Mouse (Mus musculus): ENCODE data around the gene Kdm5b. TPM values are rescaled to one million over a fixed set of nuclear protein-coding genes. Genes with fewer than 3 reads are reported as not detected.
A peak's percentile ranks its signal among the peaks of the same experiment; 100 is the strongest.
"Not testable (repeated sequence)": the region's sequence is repeated elsewhere in the genome, so short reads cannot be mapped to it uniquely, and the experiment has no call there.

The Kdm5b gene
- 90.2 and 98.9 TPM in 2 replicates for polyA plus RNA-seq (2015; fragmentation: Nextera tagmentation; extraction: Ambion mirVana)

GRCm38 (mm10) chr1:134559976-134560375, at the start of gene Kdm5b:
Gene Kdm5b (plus strand): TSS chr1:134560171.
- Histone ChIP-seq H3K4me1 (replicated peaks) (peaks cover 52% of the 10 kb centered on the region), H3K27me3 (no peaks in the 10 kb centered on the region), H3K9me3 (no peaks in the 10 kb centered on the region), H3K4me3 (peak within 1 kb of the TSS; percentile 88), H3K9ac (peak within 1 kb of the TSS; percentile 98), H3K36me3 (no peaks in the 10 kb centered on the region), H3K4me2 (peak within 1 kb of the TSS; percentile 83), H3K27ac (replicated peaks) (peak within 1 kb of the TSS; percentile 94)
- peak; percentile 24; the same call in 1 of the 2 replicates for ATAC-seq (ENCODE audit: low read depth)
- under 1% methylated on average over 34 of the region's 34 CpGs for WGBS

GRCm38 (mm10) chr1:134512183-134512582, 47.8 kb upstream of the Kdm5b start:
- Histone ChIP-seq H3K27me3 (peaks cover 39% of the 10 kb centered on the region), H3K9me3 (no peaks in the 10 kb centered on the region), H3K4me2 (no peak overlapping the region), H3K27ac (replicated peaks) (0 out of 2 replicates have a peak overlapping the region, but pooled peaks have one; percentile 1), H3K4me3 (no peak overlapping the region), H3K9ac (no peak overlapping the region), H3K36me3 (peaks cover 21% of the 10 kb centered on the region), H3K4me1 (replicated peaks) (peaks cover 35% of the 10 kb centered on the region)
- ATAC-seq (ENCODE audit: low read depth): peak; percentile 24; the same call in 1 of the 2 replicates
- WGBS: 33% methylated on average over 4 of the region's 4 CpGs

GRCm38 (mm10) chr1:134512584-134512983, 47.4 kb upstream of the Kdm5b start:
- Histone ChIP-seq H3K4me3 (no peak overlapping the region), H3K27me3 (peaks cover 39% of the 10 kb centered on the region), H3K27ac (replicated peaks) (0 out of 2 replicates have a peak overlapping the region, but pooled peaks have one; percentile 1), H3K36me3 (peaks cover 17% of the 10 kb centered on the region), H3K9me3 (no peaks in the 10 kb centered on the region), H3K4me2 (peak overlapping the region; percentile 64; the same call in 1 of the 2 replicates), H3K4me1 (replicated peaks) (peaks cover 35% of the 10 kb centered on the region), H3K9ac (no peak overlapping the region)
- peak; percentile 58 for ATAC-seq (ENCODE audit: low read depth)
- 50% methylated on average over 6 of the region's 6 CpGs for WGBS

GRCm38 (mm10) chr1:134513312-134513860, 46.6 kb upstream of the Kdm5b start:
- Histone ChIP-seq H3K9me3 (no peaks in the 10 kb centered on the region), H3K4me3 (peak overlapping the region; percentile 36), H3K9ac (peak overlapping the region; percentile 66), H3K27me3 (peaks cover 39% of the 10 kb centered on the region), H3K27ac (replicated peaks) (no peak overlapping the region), H3K36me3 (0 out of 2 replicates have a peak, but pooled peaks cover 9% of the 10 kb centered on the region), H3K4me2 (peak overlapping the region; percentile 64), H3K4me1 (replicated peaks) (peaks cover 35% of the 10 kb centered on the region)
- 1% methylated on average over 38 of the region's 38 CpGs for WGBS
- peak; percentile 50; the same call in 1 of the 2 replicates for ATAC-seq (ENCODE audit: low read depth)

- peak overlapping the region; percentile 36; the same call in 1 of the 2 replicates for H3K4me3 ChIP-seq
- 42% methylated on average over 16 of the region's 16 CpGs for WGBS
- H3K27me3 ChIP-seq: peaks cover 39% of the 10 kb centered on the region
- no peak for ATAC-seq (ENCODE audit: low read depth)
- H3K9ac ChIP-seq: no peak overlapping the region
- peaks cover 35% of the 10 kb centered on the region for H3K4me1 ChIP-seq (replicated peaks)
- H3K27ac ChIP-seq (replicated peaks): no peak overlapping the region
- no peaks in the 10 kb centered on the region for H3K9me3 ChIP-seq
- H3K4me2 ChIP-seq: peak overlapping the region; percentile 64
- 0 out of 2 replicates have a peak, but pooled peaks cover 5% of the 10 kb centered on the region for H3K36me3 ChIP-seq
These were observed 45.9 kb upstream of the Kdm5b start for GRCm38 (mm10) chr1:134513876-134514590.

DNA sequence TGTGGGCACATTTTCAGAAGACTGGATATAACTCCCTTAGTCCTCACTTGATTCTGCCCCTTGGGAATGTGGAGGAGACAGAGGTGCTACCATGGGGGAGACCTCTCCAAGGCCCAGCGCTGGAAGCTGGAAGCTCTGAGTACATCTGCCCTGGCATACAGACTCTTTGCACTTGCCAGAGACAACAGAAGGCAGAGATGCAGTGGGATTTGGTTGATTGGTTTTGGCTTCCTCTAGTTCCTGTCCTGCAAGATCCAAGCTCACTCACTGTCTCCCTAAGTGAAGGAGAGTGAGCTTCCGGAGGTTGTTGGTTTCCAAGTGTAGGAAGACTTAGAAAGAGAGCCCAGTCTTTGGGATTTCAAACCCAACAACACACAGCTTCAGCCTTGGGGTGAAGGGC, 44.1 kb upstream of the Kdm5b start:
- no peaks in the 10 kb centered on the region for H3K9me3 ChIP-seq

GRCm38 (mm10) chr1:134516491-134517198, 43.3 kb upstream of the Kdm5b start:
- H3K9me3 ChIP-seq: no peaks in the 10 kb centered on the region
- H3K4me1 ChIP-seq (replicated peaks): peaks cover 33% of the 10 kb centered on the region
- 0 out of 2 replicates have a peak, but pooled peaks have one; percentile 24 for ATAC-seq (ENCODE audit: low read depth)
- H3K27me3 ChIP-seq: peaks cover 35% of the 10 kb centered on the region
- no peak overlapping the region for H3K9ac ChIP-seq
- H3K4me2 ChIP-seq: no peak overlapping the region
- H3K27ac ChIP-seq (replicated peaks): peak overlapping the region; percentile 38; the same call in 1 of the 2 replicates
- H3K4me3 ChIP-seq: no peak overlapping the region
- WGBS: 30% methylated on average over 4 of the region's 4 CpGs
- H3K36me3 ChIP-seq: no peaks in the 10 kb centered on the region

More for the DNA sequence above, 44.1 kb upstream of the Kdm5b start:
- H3K9ac ChIP-seq: no peak overlapping the region
- no peaks in the 10 kb centered on the region for H3K36me3 ChIP-seq
- H3K4me2 ChIP-seq: no peak overlapping the region
- H3K4me1 ChIP-seq (replicated peaks): peaks cover 35% of the 10 kb centered on the region
- 82% methylated on average over 2 of the region's 2 CpGs for WGBS
- no peak overlapping the region for H3K4me3 ChIP-seq
- no peak for ATAC-seq (ENCODE audit: low read depth)
- H3K27me3 ChIP-seq: peaks cover 39% of the 10 kb centered on the region
- H3K27ac ChIP-seq (replicated peaks): peak overlapping the region; percentile 25; the same call in 1 of the 2 replicates

DNA sequence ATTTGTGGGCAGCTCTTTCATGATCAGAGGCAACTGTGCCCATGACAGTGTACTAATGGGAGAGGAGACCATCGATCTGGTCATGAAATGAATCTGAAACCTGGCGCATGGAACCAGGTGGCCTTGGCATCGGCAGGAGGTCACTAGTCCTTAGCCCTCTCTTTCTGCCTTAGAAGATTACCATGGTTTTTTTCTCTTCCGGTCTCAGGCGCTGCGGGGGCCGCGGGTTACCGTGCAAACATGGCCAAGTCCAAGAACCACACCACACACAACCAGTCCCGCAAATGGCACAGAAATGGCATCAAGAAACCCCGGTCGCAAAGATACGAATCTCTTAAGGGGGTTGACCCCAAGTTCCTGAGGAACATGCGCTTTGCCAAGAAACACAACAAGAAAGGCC, 42.1 kb upstream of the Kdm5b start:
- Histone ChIP-seq H3K27me3 (peaks cover 24% of the 10 kb centered on the region), H3K4me1 (replicated peaks) (peaks cover 21% of the 10 kb centered on the region)
- not testable (repeated sequence) for ATAC-seq (ENCODE audit: low read depth); H3K9me3 ChIP-seq; H3K27ac ChIP-seq (replicated peaks); H3K4me3 ChIP-seq; H3K4me2 ChIP-seq; H3K9ac ChIP-seq; H3K36me3 ChIP-seq
- 93% methylated on average over 14 of the region's 14 CpGs for WGBS

DNA sequence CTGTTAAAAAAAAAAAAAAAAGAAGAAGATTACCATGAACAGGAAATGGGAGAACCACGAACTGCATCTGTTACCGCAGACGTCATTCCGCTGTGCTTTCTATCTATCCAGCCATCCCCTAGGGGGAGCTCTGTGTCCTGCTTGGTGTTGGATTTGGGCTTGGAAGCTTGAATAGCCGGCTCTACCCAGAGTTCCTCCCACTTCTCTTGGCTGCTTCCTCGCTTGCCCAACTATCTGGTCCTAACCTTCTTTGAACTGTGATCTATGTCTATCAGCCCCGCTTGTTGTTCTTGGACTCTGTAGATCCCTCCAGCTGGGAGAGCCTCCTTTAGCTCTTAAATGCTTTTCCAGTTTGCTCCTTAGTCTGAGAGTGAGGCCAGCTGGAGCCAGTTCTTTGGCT, 41.3 kb upstream of the Kdm5b start:
- peak; percentile 40; the same call in 1 of the 2 replicates for ATAC-seq (ENCODE audit: low read depth)
- H3K4me3 ChIP-seq: no peak overlapping the region
- peaks cover 16% of the 10 kb centered on the region for H3K27me3 ChIP-seq
- H3K9ac ChIP-seq: no peak overlapping the region
- WGBS: 16% methylated on average over 7 of the region's 7 CpGs
- no peak overlapping the region for H3K27ac ChIP-seq (replicated peaks)
- H3K36me3 ChIP-seq: no peaks in the 10 kb centered on the region
- H3K9me3 ChIP-seq: no peaks in the 10 kb centered on the region
- H3K4me1 ChIP-seq (replicated peaks): peaks cover 13% of the 10 kb centered on the region
- H3K4me2 ChIP-seq: no peak overlapping the region

GRCm38 (mm10) chr1:134519201-134519600, 40.8 kb upstream of the Kdm5b start:
- not testable (repeated sequence) for H3K4me2 ChIP-seq; H3K9me3 ChIP-seq; H3K27ac ChIP-seq (replicated peaks); H3K36me3 ChIP-seq; ATAC-seq (ENCODE audit: low read depth); H3K9ac ChIP-seq; H3K4me3 ChIP-seq
- WGBS: 95% methylated on average over 5 of the region's 5 CpGs
- Histone ChIP-seq H3K27me3 (peaks cover 10% of the 10 kb centered on the region), H3K4me1 (replicated peaks) (peaks cover 11% of the 10 kb centered on the region)

DNA sequence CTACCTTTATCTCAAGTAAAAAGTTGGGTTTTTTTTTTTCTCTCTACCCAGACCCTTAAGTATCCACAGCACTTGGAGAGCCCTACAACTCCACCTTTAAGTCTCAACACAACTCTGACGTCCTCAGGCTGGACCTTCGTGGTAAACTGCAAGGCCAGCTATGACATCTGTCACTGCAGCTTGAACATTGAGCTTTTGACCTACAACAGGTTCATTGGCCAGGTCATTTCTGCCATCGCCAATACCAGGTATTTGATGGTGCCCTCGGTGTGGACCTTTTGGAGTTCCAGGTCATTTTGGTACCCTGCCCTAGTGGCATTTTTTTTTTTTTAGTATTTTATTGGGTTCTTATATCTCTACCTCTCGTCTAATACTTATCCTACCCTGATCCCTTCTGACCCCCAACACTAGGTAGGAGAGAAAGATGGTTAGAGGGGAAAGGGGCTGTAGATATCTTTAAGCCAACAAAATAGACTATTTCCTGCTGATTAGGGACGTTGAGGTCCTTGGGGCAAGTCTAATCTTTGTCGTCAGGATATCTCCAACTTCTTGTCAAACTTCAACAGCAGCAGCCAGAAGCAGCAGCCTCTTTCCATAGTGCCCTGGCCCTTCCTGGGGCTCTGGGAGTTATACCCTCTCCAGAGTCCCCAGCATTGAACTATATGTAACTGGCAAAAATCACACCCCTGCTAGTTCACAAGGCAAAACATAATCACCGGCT, 39.8 kb upstream of the Kdm5b start:
- no peak overlapping the region for H3K9ac ChIP-seq
- peaks cover 11% of the 10 kb centered on the region for H3K4me1 ChIP-seq (replicated peaks)
- no peak overlapping the region for H3K4me3 ChIP-seq
- H3K27ac ChIP-seq (replicated peaks): no peak overlapping the region
- H3K36me3 ChIP-seq: no peaks in the 10 kb centered on the region
- peaks cover under 1% of the 10 kb centered on the region; the same call in 1 of the 2 replicates for H3K27me3 ChIP-seq
- no peak for ATAC-seq (ENCODE audit: low read depth)
- 85% methylated on average over 8 of the region's 8 CpGs for WGBS
- no peaks in the 10 kb centered on the region for H3K9me3 ChIP-seq
- H3K4me2 ChIP-seq: no peak overlapping the region

Measured in neural tube, embryonic 13.5 days (tissue).